Mouse (Mus musculus) CH12.LX (cell line): ENCODE measurements at regions not wholly inside any gene's neighbourhood (a gene's known extent, or its start where the extent isn't known, plus 50 kb on each side); places are given as distances from the start of the nearest gene placed in this dataset.

Experiments used
- DNase-seq: peaks from one replicate; pipeline ENCODE4 v3.0.0-alpha.2; 2013; ENCODE audit errors: extremely low read depth
- H3K27ac ChIP-seq: 2 replicates; pipeline ENCODE4 v1.5.1; 2012; ENCODE audit warnings: low read depth, mild to moderate bottlenecking, control low read depth, moderate library complexity; ENCODE audit not compliant: insufficient read depth
- H3K27me3 ChIP-seq: replicated peaks from 2 replicates; pipeline ENCODE3; 2012; ENCODE audit warnings: inconsistent platforms
- H3K36me3 ChIP-seq, 2 experiments: replicated peaks in 1 of 2; 2 replicates each; pipeline versions ENCODE3 to v1.6.1; 2012; ENCODE audit warnings: inconsistent platforms in 1 of 2, low read length in 1 of 2, mild to moderate bottlenecking in 1 of 2, mixed read lengths in 1 of 2, moderate library complexity in 1 of 2; ENCODE audit not compliant: control insufficient read depth in 1 of 2, insufficient read depth in 1 of 2
- H3K4me1 ChIP-seq, 2 experiments: 2 replicates each; pipeline ENCODE4 v1.6.1; 2012; ENCODE audit warnings: inconsistent platforms in 1 of 2, moderate library complexity in 1 of 2; ENCODE audit not compliant: insufficient read depth in 2 of 2, control insufficient read depth in 1 of 2
- H3K4me2 ChIP-seq: 2 replicates; pipeline ENCODE4 v1.6.1; 2012; ENCODE audit warnings: low read depth, mild to moderate bottlenecking, control low read depth; ENCODE audit not compliant: poor library complexity, insufficient read depth, severe bottlenecking
- H3K4me3 ChIP-seq, 3 experiments: fragments of 150-350 bp in 1 of 3; sonication (generic) in 1 of 3; replicated peaks in 1 of 3; 2 replicates each; pipeline versions ENCODE3 to v1.5.1; 2011 to 2012; ENCODE audit warnings: low read depth in 2 of 3, low read length in 2 of 3, mild to moderate bottlenecking in 2 of 3, moderate library complexity in 2 of 3, control low read depth in 1 of 3, improper control_type of control experiment in 1 of 3, inconsistent platforms in 1 of 3, mixed read lengths in 1 of 3; ENCODE audit not compliant: poor library complexity in 1 of 3
- H3K79me2 ChIP-seq: replicated peaks from 2 replicates; pipeline ENCODE4 v1.6.1; 2012; ENCODE audit warnings: mild to moderate bottlenecking, moderate library complexity; ENCODE audit not compliant: control insufficient read depth, poor library complexity, insufficient read depth, severe bottlenecking; ENCODE audit errors: extremely low read depth
- H3K9ac ChIP-seq: 2 replicates; pipeline ENCODE4 v1.6.1; 2012; ENCODE audit warnings: low read depth, mild to moderate bottlenecking, control low read depth, moderate library complexity; ENCODE audit not compliant: insufficient read depth
- H3K9me3 ChIP-seq: replicated peaks from 2 replicates; pipeline ENCODE3; 2012; ENCODE audit warnings: low read length, inconsistent platforms, mixed read lengths
- BHLHE40 ChIP-seq: IDR thresholded peaks from 2 replicates; pipeline ENCODE4 v1.6.1; 2011; ENCODE audit warnings: mild to moderate bottlenecking, low read depth, low read length, improper control_type of control experiment
- CTCF ChIP-seq, 2 experiments: IDR thresholded peaks in 1 of 2; conservative IDR thresholded peaks in 1 of 2; 2 replicates each; pipeline ENCODE4 v1.5.1; 2011 to 2012; ENCODE audit warnings: low read depth in 2 of 2, low read length in 2 of 2, improper control_type of control experiment in 1 of 2, inconsistent platforms in 1 of 2, mild to moderate bottlenecking in 1 of 2, moderate library complexity in 1 of 2
- E2F4 ChIP-seq: IDR thresholded peaks from 2 replicates; pipeline ENCODE4 v1.6.1; 2011; ENCODE audit warnings: low read depth, low read length, improper control_type of control experiment; ENCODE audit not compliant: insufficient replicate concordance
- EP300 ChIP-seq: IDR thresholded peaks from 2 replicates; pipeline ENCODE4 v1.6.1; 2011; ENCODE audit warnings: low read length, improper control_type of control experiment
- GABPA ChIP-seq: IDR thresholded peaks from 2 replicates; pipeline ENCODE4 v1.6.1; 2012; ENCODE audit warnings: low read depth, low read length, improper control_type of control experiment, inconsistent platforms; ENCODE audit not compliant: insufficient replicate concordance
- HCFC1 ChIP-seq: IDR thresholded peaks from 2 replicates; pipeline ENCODE4 v1.6.1; 2012; ENCODE audit warnings: low read depth, mild to moderate bottlenecking, inconsistent platforms, low read length, improper control_type of control experiment
- JUN ChIP-seq: IDR thresholded peaks from 2 replicates; pipeline ENCODE4 v1.6.1; 2011; ENCODE audit warnings: low read depth, mild to moderate bottlenecking, low read length, improper control_type of control experiment, moderate library complexity; ENCODE audit not compliant: insufficient read depth
- JUND ChIP-seq: conservative IDR thresholded peaks from 2 replicates; pipeline ENCODE4 v1.6.1; 2011; ENCODE audit warnings: low read depth, low read length, improper control_type of control experiment
- KAT2A ChIP-seq: IDR thresholded peaks from 2 replicates; pipeline ENCODE4 v1.6.1; 2012; ENCODE audit warnings: low read length, improper control_type of control experiment, inconsistent platforms; ENCODE audit not compliant: insufficient replicate concordance
- MAFK ChIP-seq: IDR thresholded peaks from 2 replicates; pipeline ENCODE4 v1.6.1; 2011; ENCODE audit warnings: low read length, improper control_type of control experiment; ENCODE audit not compliant: insufficient replicate concordance
- MAZ ChIP-seq: IDR thresholded peaks from 2 replicates; pipeline ENCODE4 v1.6.1; 2012; ENCODE audit warnings: low read depth, mild to moderate bottlenecking, inconsistent platforms, low read length, improper control_type of control experiment, moderate library complexity
- MEF2A ChIP-seq: IDR thresholded peaks from 2 replicates; pipeline ENCODE4 v1.6.1; 2014; ENCODE audit warnings: low read depth, mild to moderate bottlenecking, inconsistent platforms, low read length, improper control_type of control experiment, borderline replicate concordance
- NRF1 ChIP-seq: IDR thresholded peaks from 2 replicates; pipeline ENCODE4 v1.6.1; 2014; ENCODE audit warnings: low read depth, mild to moderate bottlenecking, inconsistent platforms, low read length, improper control_type of control experiment, moderate library complexity
- PAX5 ChIP-seq: IDR thresholded peaks from 2 replicates; pipeline ENCODE4 v1.6.1; 2012; ENCODE audit warnings: low read length, inconsistent platforms, mixed read lengths
- POLR2A ChIP-seq: IDR thresholded peaks from 2 replicates; pipeline ENCODE4 v1.6.1; 2011; ENCODE audit warnings: low read depth, mild to moderate bottlenecking, improper control_type of control experiment, low read length
- POLR2AphosphoS2 ChIP-seq: IDR thresholded peaks from 2 replicates; pipeline ENCODE4 v1.6.1; 2011; ENCODE audit warnings: low read depth, low read length, improper control_type of control experiment
- RAD21 ChIP-seq: IDR thresholded peaks from 2 replicates; pipeline ENCODE4 v1.6.1; 2011; ENCODE audit warnings: low read depth, mild to moderate bottlenecking, low read length, improper control_type of control experiment, moderate library complexity
- RCOR1 ChIP-seq: conservative IDR thresholded peaks from 2 replicates; pipeline ENCODE4 v1.6.1; 2012; ENCODE audit warnings: low read depth, mild to moderate bottlenecking, inconsistent platforms, low read length, improper control_type of control experiment
- SIN3A ChIP-seq: IDR thresholded peaks from 2 replicates; pipeline ENCODE4 v1.6.1; 2012; ENCODE audit warnings: low read length, improper control_type of control experiment, inconsistent platforms
- SMC3 ChIP-seq: IDR thresholded peaks from 2 replicates; pipeline ENCODE4 v1.6.1; 2011; ENCODE audit warnings: low read depth, low read length, improper control_type of control experiment
- TBP ChIP-seq: conservative IDR thresholded peaks from 2 replicates; pipeline ENCODE4 v1.6.1; 2011; ENCODE audit warnings: low read depth, low read length, improper control_type of control experiment
- TCF12 ChIP-seq: IDR thresholded peaks from 2 replicates; pipeline ENCODE4 v1.6.1; 2014; ENCODE audit warnings: low read depth, mild to moderate bottlenecking, inconsistent platforms, low read length, improper control_type of control experiment
- USF1 ChIP-seq: IDR thresholded peaks from 2 replicates; pipeline ENCODE4 v1.6.1; 2014; ENCODE audit warnings: low read depth, mild to moderate bottlenecking, inconsistent platforms, low read length, improper control_type of control experiment
- USF2 ChIP-seq: conservative IDR thresholded peaks from 2 replicates; pipeline ENCODE4 v1.6.1; 2011; ENCODE audit warnings: low read depth, low read length, improper control_type of control experiment
- ZC3H11A ChIP-seq: IDR thresholded peaks from 2 replicates; pipeline ENCODE4 v1.6.1; 2012; ENCODE audit warnings: low read depth, mild to moderate bottlenecking, inconsistent platforms, low read length, improper control_type of control experiment
- ZMIZ1 ChIP-seq: IDR thresholded peaks from 2 replicates; pipeline ENCODE4 v1.6.1; 2012; ENCODE audit warnings: low read depth, mild to moderate bottlenecking, inconsistent platforms, low read length, improper control_type of control experiment
- dilution Hi-C: fragments of 300-500 bp; cut with MboI; formaldehyde crosslinking; loops from 2 replicates; pipeline ENCODE4 v1.14.3; 2020; ENCODE audit warnings: low sequenced_read_pairs; ENCODE audit not compliant: extremely low pct_unique_long_range_greater_than_20kb, extremely low pct_ligation_motif_present
- in situ Hi-C: fragments of 300-500 bp; cut with MboI; formaldehyde crosslinking; loops from 3 replicates; pipeline ENCODE4 v1.14.3; 2019; ENCODE audit warnings: low sequenced_read_pairs, low pct_ligation_motif_present, low pct_unique_long_range_greater_than_20kb, mixed read lengths

- Histone ChIP-seq H3K36me3 (no peaks in the 10 kb centered on the region), H3K27ac (no peak overlapping the region), H3K4me2 (no peak overlapping the region), H3K27me3 (no peaks in the 10 kb centered on the region), H3K4me1 (no peaks in the 10 kb centered on the region), H3K4me3 (no peak overlapping the region), H3K9me3 (no peaks in the 10 kb centered on the region), H3K79me2 (no peaks in the 10 kb centered on the region), H3K9ac (no peak overlapping the region)
- in situ Hi-C loops = no loop called here
- no peak for TF ChIP-seq EP300
- no peak for TF ChIP-seq SIN3A
- TF ChIP-seq TBP = no peak
- no peak for TF ChIP-seq MAZ
- TF ChIP-seq TCF12 = no peak
- no peak for TF ChIP-seq E2F4
- no peak for TF ChIP-seq RCOR1
- no peak for TF ChIP-seq JUND
- no peak for TF ChIP-seq BHLHE40
- no peak for TF ChIP-seq POLR2AphosphoS2
- TF ChIP-seq MAFK = no peak
- no peak for TF ChIP-seq NRF1
- TF ChIP-seq USF1 = no peak
- no peak for TF ChIP-seq MEF2A
- no peak for TF ChIP-seq HCFC1
- TF ChIP-seq SMC3 = peak; percentile 14; the same call in 1 of the 2 replicates
- TF ChIP-seq POLR2A = no peak
- no peak for TF ChIP-seq PAX5
- no peak for TF ChIP-seq GABPA
- TF ChIP-seq KAT2A = no peak
- peak; percentile 30 for TF ChIP-seq RAD21
- no peak for TF ChIP-seq ZC3H11A
- TF ChIP-seq JUN = no peak
- TF ChIP-seq USF2 = no peak
- TF ChIP-seq ZMIZ1 = no peak
- TF ChIP-seq CTCF (conservative IDR thresholded peaks at IDR 0.05 in 1 of 2, IDR thresholded peaks at IDR 0.05 in 1 of 2; ENCODE audit: low read depth in 2 of 2, low read length in 2 of 2) = peak in 1 of 2 experiments; percentile 44; a peak in 2 of 4 replicates
- peak; percentile 31 for DNase-seq
- dilution Hi-C loops = no loop called here
Measured at GRCm38 (mm10) chr6:70033674-70034073, 758.4 kb downstream of the Rpia start.
